Mouse (Mus musculus) lung, embryonic 14.5 days (tissue): ENCODE results near the gene Mpp2. TPM values are rescaled to one million over a fixed set of nuclear protein-coding genes. Genes with fewer than 3 reads are reported as not detected.
A peak's percentile ranks its signal among the peaks of the same experiment; 100 is the strongest.

ENCODE experiments used
- ATAC-seq: fragments of 200-750 bp; cut with Nextera tagmentation; 2 replicates; pipeline ENCODE4 v1.8.0; 2017; ENCODE audit warnings: mild to moderate bottlenecking, moderate TSS enrichment, moderate library complexity; ENCODE audit not compliant: insufficient read depth
- DNase-seq: peaks from one replicate; pipeline ENCODE4 v3.0.0-alpha.2; 2015
- H3K27ac ChIP-seq: fragments of 300-500 bp; sonication (generic); 2 replicates; pipeline ENCODE4 v1.5.1; 2014; ENCODE audit warnings: low read depth, mild to moderate bottlenecking, moderate library complexity
- H3K27me3 ChIP-seq: fragments of 300-500 bp; sonication (generic); 2 replicates; pipeline ENCODE4 v1.6.1; 2014; ENCODE audit warnings: low read length, control low read depth; ENCODE audit not compliant: insufficient read depth
- H3K36me3 ChIP-seq: fragments of 300-500 bp; sonication (generic); 2 replicates; pipeline ENCODE4 v1.6.1; 2014; ENCODE audit warnings: control low read depth; ENCODE audit not compliant: insufficient read depth
- H3K4me1 ChIP-seq: fragments of 300-500 bp; sonication (generic); 2 replicates; pipeline ENCODE4 v1.6.1; 2014; ENCODE audit warnings: antibody characterized with exemption, control low read depth; ENCODE audit not compliant: insufficient read depth
- H3K4me2 ChIP-seq: fragments of 300-500 bp; sonication (generic); 2 replicates; pipeline ENCODE4 v1.6.1; 2014; ENCODE audit warnings: mild to moderate bottlenecking
- H3K4me3 ChIP-seq: fragments of 300-500 bp; sonication (generic); 2 replicates; pipeline ENCODE4 v1.5.1; 2014; ENCODE audit warnings: low read depth, low read length
- H3K9ac ChIP-seq: fragments of 300-500 bp; sonication (generic); 2 replicates; pipeline ENCODE4 v1.6.1; 2014
- H3K9me3 ChIP-seq: fragments of 300-500 bp; sonication (generic); 2 replicates; pipeline ENCODE4 v1.6.1; 2016; ENCODE audit warnings: low read depth, low read length, control low read depth
- CTCF ChIP-seq: IDR thresholded peaks from 2 replicates; pipeline ENCODE4 v1.5.1; 2016; ENCODE audit warnings: antibody characterized with exemption, low read depth
- whole genome bisulfite sequencing: fragments of 180-500 bp; shearing (Covaris S2); extraction: QIAGEN DNeasy Blood & Tissue Kit; methylation state at CpG from one replicate; pipeline ENCODE4 v1.1.7; 2014; 5-methylcytosine and 5-hydroxymethylcytosine counted together
- polyA plus RNA-seq: library from polyadenylated mRNA; unstranded; fragments of >200 nt; fragmentation: Nextera tagmentation; extraction: Ambion mirVana; gene quantifications from 2 replicates; pipeline ENCODE4 v1.2.1, GENCODE M21; 2014

Gene Mpp2
- polyA plus RNA-seq, 1 experiment from 2014 or later = 6.3 TPM

DNA sequence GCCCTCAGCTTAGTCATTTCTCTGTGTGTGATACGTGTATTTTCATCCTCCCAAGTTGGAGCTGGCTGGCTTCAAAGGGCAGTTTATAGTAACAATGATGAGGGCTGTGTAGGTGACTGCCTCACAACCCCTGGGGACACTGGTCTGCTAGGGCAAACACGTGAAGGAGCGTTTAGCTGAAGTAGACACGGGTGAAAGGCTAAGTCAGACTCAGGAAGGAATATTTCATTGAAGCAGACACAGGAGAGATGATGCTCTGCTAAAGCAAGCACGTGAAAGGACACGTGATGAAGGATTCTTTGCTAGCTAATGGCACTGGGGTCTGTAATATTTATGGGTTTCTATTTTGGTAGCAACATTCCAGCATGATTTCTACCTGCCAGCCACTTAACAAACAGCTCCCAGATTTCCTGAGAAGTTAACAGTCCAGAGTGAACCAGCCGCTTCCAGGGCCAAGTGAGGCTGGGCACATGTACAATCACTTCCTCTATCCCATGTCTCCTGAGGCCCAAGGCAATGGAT is 43.6 kb downstream of the Mpp2 start:
- Histone ChIP-seq H3K9me3 (no peaks in the 10 kb centered on the region), H3K27ac (no peak overlapping the region), H3K27me3 (no peaks in the 10 kb centered on the region), H3K4me3 (no peak overlapping the region), H3K9ac (no peak overlapping the region), H3K4me1 (no peaks in the 10 kb centered on the region), H3K4me2 (no peak overlapping the region), H3K36me3 (no peaks in the 10 kb centered on the region)
- ATAC-seq = no peak
- TF ChIP-seq CTCF = no peak
- 82% methylated on average over 7 of the region's 7 CpGs for WGBS
- no peak for DNase-seq

DNA sequence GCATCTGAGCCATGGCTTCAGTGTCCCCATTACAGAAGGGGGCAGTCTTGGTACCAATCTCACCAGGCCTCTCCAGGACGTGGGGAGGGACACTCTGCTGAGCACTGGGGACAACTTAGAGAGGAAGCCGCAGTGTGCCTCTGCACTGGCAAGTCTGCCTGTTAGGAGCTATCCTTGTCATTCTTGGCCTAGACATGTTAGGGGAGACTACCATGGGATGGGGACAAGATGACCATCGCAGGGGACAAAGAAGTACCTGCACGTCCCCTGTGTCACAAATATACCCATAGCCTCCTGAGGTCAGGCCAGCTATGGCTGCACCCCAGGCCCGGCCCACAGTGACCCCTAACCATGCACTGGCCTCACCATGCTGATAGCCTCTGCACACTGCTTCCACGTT is 44.9 kb downstream of the Mpp2 start:
- Histone ChIP-seq H3K4me1 (no peaks in the 10 kb centered on the region), H3K27me3 (no peaks in the 10 kb centered on the region), H3K4me3 (no peak overlapping the region), H3K9me3 (no peaks in the 10 kb centered on the region), H3K4me2 (no peak overlapping the region), H3K27ac (no peak overlapping the region), H3K9ac (no peak overlapping the region), H3K36me3 (no peaks in the 10 kb centered on the region)
- WGBS = 84% methylated on average over 6 of the region's 6 CpGs
- DNase-seq = no peak
- TF ChIP-seq CTCF = no peak
- ATAC-seq = no peak

DNA sequence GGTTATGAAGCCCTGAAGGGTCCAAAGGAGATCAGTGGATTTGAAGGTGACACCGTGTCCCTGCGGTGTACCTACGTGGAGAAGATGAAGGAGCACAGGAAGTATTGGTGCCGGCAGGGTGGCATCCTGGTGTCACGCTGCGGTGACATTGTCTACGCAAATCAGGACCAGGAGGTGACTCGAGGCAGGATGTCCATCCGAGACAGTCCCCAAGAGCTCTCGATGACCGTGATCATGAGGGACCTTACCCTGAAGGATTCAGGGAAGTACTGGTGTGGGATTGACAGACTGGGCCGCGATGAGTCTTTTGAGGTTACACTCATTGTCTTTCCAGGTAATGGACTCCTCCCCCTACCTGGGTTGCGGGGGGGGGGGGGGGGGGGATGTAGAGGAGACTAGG is 45.3 kb downstream of the Mpp2 start:
- Histone ChIP-seq H3K36me3 (no peaks in the 10 kb centered on the region), H3K4me3 (no peak overlapping the region), H3K27me3 (no peaks in the 10 kb centered on the region), H3K9ac (no peak overlapping the region), H3K27ac (no peak overlapping the region), H3K4me1 (no peaks in the 10 kb centered on the region), H3K9me3 (no peaks in the 10 kb centered on the region), H3K4me2 (no peak overlapping the region)
- ATAC-seq (no peak), DNase-seq (no peak)
- 91% methylated on average over 13 of the region's 14 CpGs for WGBS
- no peak for TF ChIP-seq CTCF

DNA sequence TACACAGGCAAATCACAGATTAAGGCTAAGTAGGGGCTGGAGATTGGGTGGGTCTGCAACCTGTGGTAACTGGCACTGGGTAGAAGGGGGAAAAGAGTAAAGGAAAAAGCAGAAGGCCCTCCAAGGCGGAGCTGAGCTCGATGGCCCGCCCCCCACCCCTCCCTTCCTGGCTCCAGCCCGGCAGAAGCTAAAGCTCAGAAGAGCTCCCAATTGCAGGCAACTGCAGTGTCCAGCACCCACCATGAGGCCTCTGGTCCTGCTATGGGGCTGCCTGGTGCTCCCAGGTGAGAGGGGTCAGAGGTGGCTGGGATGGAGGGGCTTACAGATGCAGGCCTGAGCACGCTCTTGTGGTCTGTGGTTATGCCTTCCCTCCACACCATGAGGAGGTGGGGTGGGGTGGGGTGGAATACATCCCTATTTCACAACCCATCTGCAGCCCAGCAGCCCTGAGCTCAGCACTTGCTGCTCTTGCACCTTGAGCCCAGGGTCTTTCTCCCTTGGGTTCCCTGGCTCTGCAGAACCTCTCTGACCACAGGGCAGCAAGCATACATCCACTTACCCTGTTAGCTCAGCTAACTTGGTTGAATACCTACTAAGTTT is 46.9 kb downstream of the Mpp2 start, which contains the start of gene Cd300lg:
TSS of gene Cd300lg (plus strand) at position 160 of the 600 bp plus-strand sequence.
- no peak for TF ChIP-seq CTCF
- no peak; the same call in 1 of the 2 replicates for ATAC-seq
- no peak within 1 kb of the TSS for H3K4me2 ChIP-seq
- H3K9ac ChIP-seq = no peak within 1 kb of the TSS
- H3K4me3 ChIP-seq = no peak within 1 kb of the TSS
- H3K27ac ChIP-seq = no peak within 1 kb of the TSS
- no peaks in the 10 kb centered on the region for H3K27me3 ChIP-seq
- 54% methylated on average over 5 of the region's 5 CpGs for WGBS
- no peak for DNase-seq
- H3K4me1 ChIP-seq = no peaks in the 10 kb centered on the region
- H3K9me3 ChIP-seq = no peaks in the 10 kb centered on the region
- H3K36me3 ChIP-seq = no peaks in the 10 kb centered on the region

DNA sequence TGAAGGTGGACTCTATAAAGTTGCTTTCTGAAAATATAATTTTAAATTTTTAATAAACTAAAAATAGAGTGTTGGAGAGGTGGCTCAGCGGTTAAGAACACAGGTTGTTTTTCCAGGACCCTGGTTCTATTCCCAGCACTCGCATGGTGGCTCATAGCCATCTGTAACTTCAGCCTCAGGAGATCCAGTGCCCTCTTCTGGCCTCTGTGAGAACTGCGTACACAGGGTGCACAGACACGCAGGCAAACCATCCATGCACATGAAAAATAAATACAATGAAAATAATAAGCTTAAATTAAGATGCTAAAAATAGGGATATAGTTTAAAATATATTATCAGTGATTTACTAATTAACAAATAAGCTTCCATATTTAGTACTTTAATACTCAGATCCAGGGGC is 47.7 kb downstream of the Mpp2 start:
- Histone ChIP-seq H3K4me3 (no peak overlapping the region), H3K27ac (no peak overlapping the region), H3K9ac (no peak overlapping the region), H3K4me1 (no peaks in the 10 kb centered on the region), H3K36me3 (no peaks in the 10 kb centered on the region), H3K4me2 (no peak overlapping the region), H3K27me3 (no peaks in the 10 kb centered on the region), H3K9me3 (no peaks in the 10 kb centered on the region)
- 65% methylated on average over 4 of the region's 4 CpGs for WGBS
- TF ChIP-seq CTCF = no peak
- DNase-seq (no peak), ATAC-seq (no peak)

DNA sequence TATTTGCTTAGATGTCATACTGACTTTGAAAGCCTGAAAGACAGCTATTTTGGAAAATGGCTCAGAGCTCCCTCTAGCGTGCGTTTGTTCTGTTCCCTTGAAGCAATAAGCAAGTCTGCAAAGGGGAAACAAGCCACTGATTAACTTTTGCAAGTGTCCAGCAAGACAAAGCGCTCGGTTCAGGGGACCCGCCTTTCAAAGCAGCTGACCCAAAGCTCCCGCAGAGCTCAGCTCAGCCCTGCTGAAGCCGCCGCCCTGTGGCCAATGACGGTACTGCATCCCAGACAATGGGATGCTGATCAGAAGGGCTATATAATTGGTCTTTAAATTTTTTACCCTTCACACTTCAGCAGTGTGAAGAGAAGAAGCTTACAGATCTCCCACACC is 48.2 kb downstream of the Mpp2 start:
- peak; percentile 85 for ATAC-seq

DNA sequence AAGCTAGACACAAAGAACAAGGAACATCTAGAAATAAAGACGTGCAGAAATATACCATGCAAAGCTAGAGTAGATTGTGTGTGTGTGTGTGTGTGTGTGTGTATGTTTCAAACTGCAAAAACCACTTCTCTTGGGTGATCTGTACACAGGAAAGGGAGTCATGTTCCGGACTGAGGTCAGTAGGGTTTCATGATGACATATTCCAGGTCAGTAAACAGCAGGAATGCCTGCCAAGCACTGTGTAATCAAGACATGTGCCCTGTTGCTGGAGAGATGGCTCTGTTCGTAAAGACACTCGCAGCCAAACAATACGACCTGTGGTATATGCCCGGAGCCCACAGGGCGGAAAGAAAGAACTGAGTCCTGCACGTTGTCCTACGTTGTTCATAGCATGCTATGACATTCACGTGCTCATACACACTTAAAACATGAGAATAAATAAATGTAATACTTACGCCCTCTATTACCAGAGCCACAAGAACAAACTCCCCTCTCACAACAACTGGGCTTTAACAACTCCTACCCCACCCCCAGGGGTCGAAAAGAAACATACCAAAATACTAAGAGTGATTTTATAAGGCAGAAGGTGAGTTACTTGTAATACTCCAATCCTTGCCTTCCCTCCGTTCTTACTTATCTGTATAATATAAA is 48.7 kb downstream of the Mpp2 start:
- no peak overlapping the region for H3K9ac ChIP-seq
- WGBS = 53% methylated on average over 13 of the region's 13 CpGs
- H3K27ac ChIP-seq = no peak overlapping the region

More for the DNA sequence above, 48.2 kb downstream of the Mpp2 start:
- peak; percentile 94 for TF ChIP-seq CTCF
- Histone ChIP-seq H3K4me2 (no peak overlapping the region), H3K9ac (no peak overlapping the region), H3K27ac (no peak overlapping the region), H3K36me3 (no peaks in the 10 kb centered on the region), H3K27me3 (no peaks in the 10 kb centered on the region), H3K9me3 (no peaks in the 10 kb centered on the region), H3K4me1 (no peaks in the 10 kb centered on the region), H3K4me3 (no peak overlapping the region)
- under 1% methylated on average over 9 of the region's 9 CpGs for WGBS
- peak; percentile 96 for DNase-seq

More for the DNA sequence above, 48.7 kb downstream of the Mpp2 start:
- H3K9me3 ChIP-seq = no peaks in the 10 kb centered on the region
- H3K4me3 ChIP-seq = no peak overlapping the region
- H3K36me3 ChIP-seq = no peaks in the 10 kb centered on the region
- H3K27me3 ChIP-seq = no peaks in the 10 kb centered on the region
- no peak for DNase-seq
- no peaks in the 10 kb centered on the region for H3K4me1 ChIP-seq
- no peak for TF ChIP-seq CTCF
- ATAC-seq = no peak; the same call in 1 of the 2 replicates
- no peak overlapping the region for H3K4me2 ChIP-seq
